ENCODE assay signal across 15 mouse cellular contexts in the genomic region with DNA sequence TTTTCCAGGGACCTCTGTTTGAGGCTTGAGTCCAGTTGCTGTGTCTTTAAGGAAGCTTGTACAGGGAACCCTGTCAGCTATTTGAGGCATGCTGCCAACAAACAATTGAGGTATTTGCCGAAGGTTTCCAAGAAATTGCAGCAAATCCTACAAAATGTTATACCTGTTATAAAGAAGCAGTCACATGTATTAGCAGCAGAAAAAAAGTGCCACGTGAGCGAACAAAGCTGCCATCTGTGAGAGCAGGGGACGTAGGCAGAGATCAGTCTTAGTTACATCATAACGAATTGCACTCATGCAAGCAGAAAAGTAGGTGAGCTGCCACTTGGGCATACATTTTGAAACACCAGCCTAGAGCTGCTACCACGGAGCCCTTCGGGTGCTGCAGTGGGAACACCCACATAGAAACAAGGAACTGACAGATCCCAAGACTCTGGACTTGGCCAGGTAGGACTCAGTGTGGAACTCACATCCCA. TPM values are rescaled to one million over a fixed set of nuclear protein-coding genes. Genes with fewer than 3 reads are reported as not detected.
DNase-seq lines count a peak whose midpoint lies in the region; ATAC-seq lines count a peak whose summit lies in the region.
"Had no signal": no experiment of that assay in that cellular context is flagged by ENCODE, and none has a peak within 500 bp of the region (broad histone marks: within the 10 kb centered on the region; RNA-seq: fewer than 3 reads in every experiment).

No protein-coding gene starts in this region.

- 72% methylated on average over 7 of the region's 7 CpGs for WGBS in kidney, embryonic 14.5 days
- 41% methylated on average over 7 of the region's 7 CpGs for WGBS in limb, embryonic 15.5 days
- WGBS in hindbrain, embryonic 12.5 days: 74% methylated on average over 7 of the region's 7 CpGs

- peak; percentile 34 for DNase-seq in kidney, postnatal 14 days
- peak; percentile 68 for DNase-seq in fat pad, adult 2 months (ENCODE audit: extremely low read depth, low read depth, low spot score)
- peak; percentile 78 for DNase-seq in lung, postnatal 36 days
- DNase-seq in layer of hippocampus, postnatal 25 days (ENCODE audit: extremely low spot score in 1 of 2, low spot score in 1 of 2): no peak
- no peak for DNase-seq in ovary, adult 18-20 months (ENCODE audit: low spot score)
- DNase-seq: cerebellum, adult 9-10 months; heart, postnatal 4 days; retina, postnatal 1 day; thymus, postnatal 4 days had no signal

- H3K4me1 ChIP-seq in kidney, embryonic 14.5 days (ENCODE audit: control insufficient read depth, insufficient read depth, low read length): peaks cover 1% of the 10 kb centered on the region; the same call in 1 of the 2 replicates
- peaks cover 18% of the 10 kb centered on the region for H3K4me1 ChIP-seq in limb, embryonic 15.5 days
- H3K4me1 ChIP-seq in hindbrain, embryonic 12.5 days: peaks cover 8% of the 10 kb centered on the region
- H3K4me1 ChIP-seq: intestine, embryonic 15.5 days had no signal

- H3K27me3 ChIP-seq in kidney, embryonic 14.5 days (ENCODE audit: control insufficient read depth, insufficient read depth, low read length): no peaks in the 10 kb centered on the region
- no peaks in the 10 kb centered on the region for H3K27me3 ChIP-seq in limb, embryonic 15.5 days
- peaks cover 10% of the 10 kb centered on the region for H3K27me3 ChIP-seq in hindbrain, embryonic 12.5 days
- H3K27me3 ChIP-seq: intestine, embryonic 15.5 days; limb, embryonic 12.5 days; Patski had no signal

- no peaks in the 10 kb centered on the region for H3K9me3 ChIP-seq in kidney, embryonic 14.5 days (ENCODE audit: control insufficient read depth, low read length)
- no peaks in the 10 kb centered on the region for H3K9me3 ChIP-seq in limb, embryonic 15.5 days
- H3K9me3 ChIP-seq in hindbrain, embryonic 12.5 days (replicated peaks): no peaks in the 10 kb centered on the region
- H3K9me3 ChIP-seq: intestine, embryonic 15.5 days; limb, embryonic 12.5 days had no signal

- no peaks in the 10 kb centered on the region for H3K36me3 ChIP-seq in kidney, embryonic 14.5 days (ENCODE audit: control insufficient read depth, insufficient read depth, low read length)
- no peaks in the 10 kb centered on the region for H3K36me3 ChIP-seq in limb, embryonic 15.5 days
- no peaks in the 10 kb centered on the region for H3K36me3 ChIP-seq in hindbrain, embryonic 12.5 days
- H3K36me3 ChIP-seq: intestine, embryonic 15.5 days; limb, embryonic 12.5 days had no signal

- no peak overlapping the region for H3K4me2 ChIP-seq in kidney, embryonic 14.5 days (replicated peaks; ENCODE audit: low read depth, low read length)
- H3K4me2 ChIP-seq in limb, embryonic 15.5 days: 0 out of 2 replicates have a peak overlapping the region, but pooled peaks have one; percentile 8
- H3K4me2 ChIP-seq in hindbrain, embryonic 12.5 days (replicated peaks): no peak overlapping the region
- H3K4me2 ChIP-seq: intestine, embryonic 15.5 days; limb, embryonic 12.5 days had no signal

- no peak for ATAC-seq in kidney, embryonic 14.5 days (ENCODE audit: low FRiP score, low TSS enrichment)
- ATAC-seq in limb, embryonic 15.5 days (ENCODE audit: insufficient number of reproducible peaks, low FRiP score, low TSS enrichment, low read depth): no peak
- ATAC-seq in hindbrain, embryonic 12.5 days (ENCODE audit: low FRiP score): no peak
- ATAC-seq: intestine, embryonic 15.5 days; Patski had no signal

- H3K9ac ChIP-seq in kidney, embryonic 14.5 days (ENCODE audit: low read depth, low read length): no peak overlapping the region
- H3K9ac ChIP-seq in limb, embryonic 15.5 days: no peak overlapping the region
- no peak overlapping the region for H3K9ac ChIP-seq in hindbrain, embryonic 12.5 days
- H3K9ac ChIP-seq: intestine, embryonic 15.5 days; limb, embryonic 12.5 days had no signal

- H3K4me3 ChIP-seq in kidney, embryonic 14.5 days (ENCODE audit: low read length): no peak overlapping the region
- no peak overlapping the region for H3K4me3 ChIP-seq in limb, embryonic 15.5 days
- no peak overlapping the region for H3K4me3 ChIP-seq in hindbrain, embryonic 12.5 days
- H3K4me3 ChIP-seq: intestine, embryonic 15.5 days; limb, embryonic 12.5 days had no signal

- no peak overlapping the region for H3K27ac ChIP-seq in kidney, embryonic 14.5 days (ENCODE audit: low read depth, low read length)
- H3K27ac ChIP-seq in limb, embryonic 15.5 days: peak overlapping the region; percentile 39; the same call in 1 of the 2 replicates
- no peak overlapping the region for H3K27ac ChIP-seq in hindbrain, embryonic 12.5 days
- H3K27ac ChIP-seq: intestine, embryonic 15.5 days; limb, embryonic 12.5 days had no signal

RNA-seq across cellular contexts. Expression of a gene that starts 2.7 kb away (rescaled TPM):
- 26.0 and 29.7 TPM in 2 replicates for polyA plus RNA-seq in kidney, embryonic 14.5 days (2014; fragmentation: Nextera tagmentation; extraction: Ambion mirVana)
- polyA plus RNA-seq in limb, embryonic 15.5 days (2015; fragmentation: Nextera tagmentation; extraction: Ambion mirVana): 16.5 and 19.5 TPM in 2 replicates
- polyA plus RNA-seq in hindbrain, embryonic 12.5 days (2016; fragmentation: Nextera tagmentation; extraction: Ambion mirVana): 15.6 and 16.1 TPM in 2 replicates
- total RNA-seq in layer of hippocampus, postnatal 25 days (2021): 10 to 100 TPM; 17.6 to 18.3 TPM

RNA-seq across cellular contexts. Expression of a gene that starts 27.2 kb away (rescaled TPM):
- polyA plus RNA-seq in kidney, embryonic 14.5 days (2014; fragmentation: Nextera tagmentation; extraction: Ambion mirVana): 96.6 and 108 TPM in 2 replicates
- 154 TPM in 2 replicates for polyA plus RNA-seq in limb, embryonic 15.5 days (2015; fragmentation: Nextera tagmentation; extraction: Ambion mirVana)
- 82.2 and 83.7 TPM in 2 replicates for polyA plus RNA-seq in hindbrain, embryonic 12.5 days (2016; fragmentation: Nextera tagmentation; extraction: Ambion mirVana)
- 10 to 100 TPM; 54.0 to 56.2 TPM for total RNA-seq in layer of hippocampus, postnatal 25 days (2021)

RNA-seq across cellular contexts. Expression of a gene that starts 47.8 kb away (rescaled TPM):
- 201 and 241 TPM in 2 replicates for polyA plus RNA-seq in kidney, embryonic 14.5 days (2014; fragmentation: Nextera tagmentation; extraction: Ambion mirVana)
- polyA plus RNA-seq in limb, embryonic 15.5 days (2015; fragmentation: Nextera tagmentation; extraction: Ambion mirVana): 145 and 148 TPM in 2 replicates
- polyA plus RNA-seq in hindbrain, embryonic 12.5 days (2016; fragmentation: Nextera tagmentation; extraction: Ambion mirVana): 174 and 175 TPM in 2 replicates
- 10 to 100 TPM; 36.8 to 37.5 TPM for total RNA-seq in layer of hippocampus, postnatal 25 days (2021)

Comparison
In these comparisons a context has a peak if more than half of its experiments do, and no peak if none do; other contexts are left out.
1. DNase-seq: peak in kidney, postnatal 14 days (single experiment), fat pad, adult 2 months (single experiment) and lung, postnatal 36 days (single experiment); none in layer of hippocampus, postnatal 25 days (0 of 2) and ovary, adult 18-20 months (single experiment).